Mouse (Mus musculus) forebrain, embryonic 10.5 days (tissue): ENCODE data around the gene Dnajb8. TPM values are rescaled to one million over a fixed set of nuclear protein-coding genes. Genes with fewer than 3 reads are reported as not detected.

Source experiments
- DNase-seq: peaks from one replicate; pipeline ENCODE4 v3.0.0-alpha.2; 2017; ENCODE audit warnings: low spot score; ENCODE audit errors: extremely low spot score
- H3K27ac ChIP-seq: fragments of 300-500 bp; sonication (generic); 2 replicates; pipeline ENCODE4 v1.5.1; 2016; ENCODE audit warnings: mild to moderate bottlenecking
- H3K27me3 ChIP-seq: fragments of 300-500 bp; sonication (generic); 2 replicates; pipeline ENCODE4 v1.6.1; 2016; ENCODE audit warnings: mild to moderate bottlenecking; ENCODE audit not compliant: poor library complexity, severe bottlenecking
- H3K36me3 ChIP-seq: fragments of 300-500 bp; sonication (generic); replicated peaks from 2 replicates; pipeline ENCODE4 v1.6.1; 2016; ENCODE audit warnings: mild to moderate bottlenecking, moderate library complexity
- H3K4me1 ChIP-seq: fragments of 300-500 bp; sonication (generic); 2 replicates; pipeline ENCODE4 v1.6.1; 2016
- H3K4me3 ChIP-seq: fragments of 300-500 bp; sonication (generic); 2 replicates; pipeline ENCODE4 v1.5.1; 2016; ENCODE audit warnings: mild to moderate bottlenecking, moderate library complexity
- H3K9me3 ChIP-seq: fragments of 300-500 bp; sonication (generic); 2 replicates; pipeline ENCODE4 v1.6.1; 2016; ENCODE audit warnings: mild to moderate bottlenecking, moderate library complexity
- WGBS: fragments of 180-500 bp; shearing (Covaris S2); methylation state at CpG from one replicate; pipeline ENCODE4 v1.1.7; 2016; 5-methylcytosine and 5-hydroxymethylcytosine counted together
- polyA plus RNA-seq: library from polyadenylated mRNA; unstranded; fragments of >200 nt; fragmentation: Nextera tagmentation; extraction: Ambion mirVana; gene quantifications from 2 replicates; pipeline ENCODE4 v1.2.1, GENCODE M21; 2016

The Dnajb8 gene
- not detected in 2 replicates for polyA plus RNA-seq

DNA sequence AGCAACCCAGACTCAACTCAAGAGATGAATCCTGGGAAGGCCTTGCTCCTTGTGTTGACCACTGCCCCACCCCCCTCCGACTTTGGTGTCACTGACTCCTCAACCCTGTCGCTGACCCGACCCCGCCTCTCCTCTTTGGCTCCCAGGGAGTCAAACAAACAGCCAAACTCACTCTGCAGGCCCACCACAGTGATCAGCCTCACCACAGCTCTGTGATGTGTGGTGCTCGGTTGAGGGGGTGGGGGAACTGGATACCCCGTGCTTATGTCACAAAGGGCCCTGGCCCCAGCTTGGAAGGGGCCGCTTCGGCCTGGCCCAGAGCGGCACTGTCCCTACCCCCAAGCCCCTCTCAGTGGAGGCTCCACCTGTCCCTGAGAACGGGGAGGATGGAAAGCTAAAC is at the start of gene Dnajb8:
Gene Dnajb8, plus strand, starts transcription at position 301 of the 400 bp plus-strand sequence.
- H3K36me3 ChIP-seq = no peaks in the 10 kb centered on the region
- H3K9me3 ChIP-seq = peaks cover 4% of the 10 kb centered on the region; the same call in 1 of the 2 replicates
- H3K4me3 ChIP-seq = no peak within 1 kb of the TSS
- 49% methylated on average over 10 of the region's 10 CpGs for WGBS
- DNase-seq = no peak
- H3K27me3 ChIP-seq = peaks cover 69% of the 10 kb centered on the region
- peaks cover 20% of the 10 kb centered on the region for H3K4me1 ChIP-seq
- no peak within 1 kb of the TSS for H3K27ac ChIP-seq

DNA sequence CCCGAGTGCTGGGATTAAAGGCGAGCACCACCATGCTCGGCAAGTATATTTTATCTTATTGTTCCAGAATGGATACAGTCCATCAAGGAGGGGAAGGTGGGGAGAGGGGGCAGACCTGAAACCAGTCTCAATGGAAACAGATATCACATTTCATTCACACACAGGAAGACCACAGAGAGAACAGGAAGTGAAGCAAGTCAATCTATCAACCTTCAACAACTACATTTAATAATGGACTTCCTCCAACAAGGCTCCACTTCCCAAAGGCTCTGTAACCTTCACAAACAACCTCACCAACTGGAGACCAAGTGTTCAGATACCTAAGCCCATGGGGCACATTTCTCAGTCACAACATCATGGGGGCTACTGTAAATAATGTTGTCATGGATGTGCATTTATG is 47.9 kb upstream of the Dnajb8 start:
- DNase-seq = no peak
- H3K9me3 ChIP-seq = peaks cover 17% of the 10 kb centered on the region; the same call in 1 of the 2 replicates
- no peaks in the 10 kb centered on the region for H3K36me3 ChIP-seq
- H3K27ac ChIP-seq = no peak overlapping the region
- H3K27me3 ChIP-seq = no peaks in the 10 kb centered on the region
- no peak overlapping the region for H3K4me3 ChIP-seq
- no peaks in the 10 kb centered on the region for H3K4me1 ChIP-seq
- WGBS = 90% methylated on average over 3 of the region's 3 CpGs

GRCm38 (mm10) chr6:88174676-88175075 is 47.4 kb upstream of the Dnajb8 start:
- Histone ChIP-seq H3K9me3 (peaks cover 17% of the 10 kb centered on the region; the same call in 1 of the 2 replicates), H3K36me3 (no peaks in the 10 kb centered on the region), H3K27me3 (no peaks in the 10 kb centered on the region), H3K27ac (no peak overlapping the region), H3K4me3 (no peak overlapping the region), H3K4me1 (no peaks in the 10 kb centered on the region)
- DNase-seq = no peak
- 97% methylated on average over 2 of the region's 2 CpGs for WGBS

DNA sequence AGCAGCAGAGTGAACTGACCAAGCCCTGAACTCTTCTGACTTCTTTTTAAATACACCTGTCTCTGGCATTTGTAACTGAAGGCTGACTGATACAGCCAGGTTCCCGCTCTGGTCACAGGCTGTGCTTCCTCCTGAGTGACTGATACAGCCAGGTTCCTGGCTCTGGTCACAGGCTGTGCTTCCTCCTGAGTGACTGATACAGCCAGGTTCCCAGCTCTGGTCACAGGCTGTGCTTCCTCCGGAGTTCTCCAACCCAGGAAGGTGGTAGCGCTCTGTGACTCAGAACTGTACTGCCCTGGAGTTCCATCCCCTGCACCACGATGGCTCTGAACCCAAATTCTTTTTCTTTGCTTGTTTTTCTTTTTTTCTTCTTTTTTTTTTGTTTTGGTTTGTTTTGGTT is 37.4 kb upstream of the Dnajb8 start:
- DNase-seq = no peak
- Histone ChIP-seq H3K36me3 (no peaks in the 10 kb centered on the region), H3K4me3 (no peak overlapping the region), H3K27ac (no peak overlapping the region), H3K27me3 (peaks cover 42% of the 10 kb centered on the region), H3K4me1 (peaks cover 8% of the 10 kb centered on the region), H3K9me3 (no peaks in the 10 kb centered on the region)
- 81% methylated on average over 4 of the region's 4 CpGs for WGBS

GRCm38 (mm10) chr6:88188148-88188547 is 33.9 kb upstream of the Dnajb8 start:
- Histone ChIP-seq H3K4me3 (no peak overlapping the region), H3K36me3 (no peaks in the 10 kb centered on the region), H3K4me1 (peaks cover 23% of the 10 kb centered on the region), H3K9me3 (no peaks in the 10 kb centered on the region), H3K27ac (no peak overlapping the region), H3K27me3 (peaks cover 76% of the 10 kb centered on the region)
- no peak for DNase-seq
- 81% methylated on average over 6 of the region's 6 CpGs for WGBS

- 1% methylated on average over 56 of the region's 56 CpGs for WGBS
- DNase-seq = peak; percentile 82
Measured at GRCm38 (mm10) chr6:88189312-88190042, 32.6 kb upstream of the Dnajb8 start.

GRCm38 (mm10) chr6:88190043-88190309 is 32.1 kb upstream of the Dnajb8 start:
- no peak for DNase-seq
- Histone ChIP-seq H3K36me3 (no peaks in the 10 kb centered on the region), H3K9me3 (no peaks in the 10 kb centered on the region), H3K27me3 (peaks cover 95% of the 10 kb centered on the region), H3K27ac (peak overlapping the region; percentile 54; the same call in 1 of the 2 replicates), H3K4me3 (peak overlapping the region; percentile 56), H3K4me1 (peaks cover 35% of the 10 kb centered on the region)
- 1% methylated on average over 13 of the region's 13 CpGs for WGBS

More at GRCm38 (mm10) chr6:88189312-88190042, 32.6 kb upstream of the Dnajb8 start:
- Histone ChIP-seq H3K27me3 (peaks cover 90% of the 10 kb centered on the region), H3K9me3 (no peaks in the 10 kb centered on the region), H3K4me3 (peak overlapping the region; percentile 56), H3K36me3 (no peaks in the 10 kb centered on the region), H3K27ac (peak overlapping the region; percentile 54), H3K4me1 (peaks cover 35% of the 10 kb centered on the region)

GRCm38 (mm10) chr6:88190310-88191023 is 31.6 kb upstream of the Dnajb8 start:
- Histone ChIP-seq H3K27me3 (peaks cover 100% of the 10 kb centered on the region), H3K36me3 (no peaks in the 10 kb centered on the region), H3K4me1 (peaks cover 35% of the 10 kb centered on the region), H3K9me3 (no peaks in the 10 kb centered on the region), H3K4me3 (peak overlapping the region; percentile 56), H3K27ac (no peak overlapping the region)
- DNase-seq = peak; percentile 57
- WGBS = 2% methylated on average over 49 of the region's 49 CpGs

GRCm38 (mm10) chr6:88191024-88191365 is 31.1 kb upstream of the Dnajb8 start:
- 6% methylated on average over 6 of the region's 6 CpGs for WGBS
- no peaks in the 10 kb centered on the region for H3K9me3 ChIP-seq
- peak overlapping the region; percentile 56; the same call in 1 of the 2 replicates for H3K4me3 ChIP-seq
- peaks cover 100% of the 10 kb centered on the region for H3K27me3 ChIP-seq
- peak; percentile 41 for DNase-seq
- peaks cover 36% of the 10 kb centered on the region for H3K4me1 ChIP-seq
- no peaks in the 10 kb centered on the region for H3K36me3 ChIP-seq
- no peak overlapping the region for H3K27ac ChIP-seq

- DNase-seq = no peak
- H3K4me3 ChIP-seq = no peak overlapping the region
- 12% methylated on average over 4 of the region's 4 CpGs for WGBS
- H3K27me3 ChIP-seq = peaks cover 100% of the 10 kb centered on the region
- no peak overlapping the region for H3K27ac ChIP-seq
- H3K36me3 ChIP-seq = no peaks in the 10 kb centered on the region
- no peaks in the 10 kb centered on the region for H3K9me3 ChIP-seq
- peaks cover 41% of the 10 kb centered on the region for H3K4me1 ChIP-seq
Measured at GRCm38 (mm10) chr6:88191411-88192070, 30.5 kb upstream of the Dnajb8 start.

DNA sequence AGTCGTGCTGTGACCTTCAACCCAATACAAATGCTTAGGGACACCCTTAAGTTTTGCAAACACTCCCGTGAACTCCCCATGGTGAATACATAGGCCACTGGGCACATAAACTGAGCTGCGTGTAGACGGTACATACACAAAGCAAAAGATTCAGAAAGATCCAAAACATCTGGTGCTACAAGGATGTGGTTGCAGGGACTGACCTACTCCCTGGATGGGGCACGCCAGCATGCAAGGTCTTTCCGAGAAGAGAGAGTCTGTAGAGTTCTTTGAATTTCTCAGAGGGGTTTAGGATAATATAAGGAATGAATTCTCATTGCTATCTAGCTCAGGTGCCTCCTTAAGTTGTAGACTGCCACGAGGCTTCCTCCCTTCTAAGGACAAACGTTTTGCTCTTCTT is 29.3 kb upstream of the Dnajb8 start:
- H3K27ac ChIP-seq = no peak overlapping the region
- H3K27me3 ChIP-seq = peaks cover 100% of the 10 kb centered on the region
- peaks cover 53% of the 10 kb centered on the region for H3K4me1 ChIP-seq
- no peaks in the 10 kb centered on the region for H3K9me3 ChIP-seq
- H3K4me3 ChIP-seq = no peak overlapping the region
- no peak for DNase-seq
- H3K36me3 ChIP-seq = no peaks in the 10 kb centered on the region
- WGBS = 5% methylated on average over 8 of the region's 8 CpGs

DNA sequence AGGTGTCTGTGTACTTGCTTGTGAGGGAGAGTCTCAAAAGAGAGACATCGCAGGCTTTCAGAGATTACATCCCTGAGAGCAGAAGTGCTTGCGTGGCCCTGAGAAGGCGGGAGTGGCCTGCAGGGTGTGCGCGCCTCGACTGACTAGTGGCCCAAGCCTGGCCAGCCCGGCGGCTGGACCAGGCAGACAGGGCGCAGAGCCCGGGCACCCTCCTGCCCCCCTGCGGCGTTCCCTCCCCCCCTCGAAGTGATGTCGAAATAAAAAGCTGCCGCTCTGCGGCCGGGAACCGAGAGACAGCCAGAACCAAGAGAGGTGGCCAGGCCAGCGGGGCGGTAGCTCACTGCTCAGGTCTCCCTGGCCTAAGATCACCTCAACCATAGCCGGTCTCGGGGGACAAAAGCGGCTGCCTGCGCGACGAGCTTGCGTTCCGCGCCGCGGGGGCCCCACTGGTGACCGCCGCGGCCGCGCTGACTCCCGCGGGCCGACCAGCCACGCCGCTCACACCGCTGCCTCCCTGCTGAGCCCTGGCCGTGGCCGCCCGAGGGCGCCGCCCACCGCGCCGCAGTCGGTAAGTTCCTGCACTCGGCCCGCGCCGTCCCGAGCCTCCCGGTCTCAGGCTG is 28.5 kb upstream of the Dnajb8 start, which contains the start of gene Gata2:
Gene Gata2, plus strand, starts transcription at position 459 of the 620 bp plus-strand sequence.
- Histone ChIP-seq H3K27ac (peak within 1 kb of the TSS; percentile 48; the same call in 1 of the 2 replicates), H3K9me3 (no peaks in the 10 kb centered on the region), H3K27me3 (peaks cover 100% of the 10 kb centered on the region), H3K36me3 (no peaks in the 10 kb centered on the region), H3K4me1 (peaks cover 61% of the 10 kb centered on the region), H3K4me3 (peak within 1 kb of the TSS; percentile 48)
- DNase-seq = peak; percentile 34
- 1% methylated on average over 57 of the region's 57 CpGs for WGBS
